Mouse (Mus musculus) cerebellum, adult 11 months (tissue): ENCODE results near the gene Sh3gl2.

ENCODE experiments used
- DNase-seq: peaks from one replicate; pipeline ENCODE4 v3.0.0; 2022

Gene Sh3gl2

DNA sequence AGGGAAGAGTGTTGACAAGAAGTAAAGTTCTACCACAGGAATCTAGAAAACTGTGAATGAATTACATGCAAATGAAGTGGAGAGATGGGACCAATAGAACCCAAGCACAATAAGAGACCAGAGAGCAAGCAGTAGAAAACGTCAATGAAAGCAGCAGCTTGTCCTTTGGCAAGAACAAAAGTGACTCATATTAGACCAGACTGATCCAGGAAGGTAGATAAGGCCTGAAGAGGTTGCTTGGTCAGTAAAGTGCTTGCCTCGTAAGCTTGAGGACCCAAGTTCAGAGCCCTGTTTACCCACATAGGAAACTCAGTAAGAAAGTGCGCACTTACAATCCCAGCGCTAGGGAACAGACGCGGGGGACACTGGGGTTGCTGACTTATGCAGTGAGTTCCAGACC is 215.5 kb downstream of the Sh3gl2 start:
- DNase-seq: no peak

DNA sequence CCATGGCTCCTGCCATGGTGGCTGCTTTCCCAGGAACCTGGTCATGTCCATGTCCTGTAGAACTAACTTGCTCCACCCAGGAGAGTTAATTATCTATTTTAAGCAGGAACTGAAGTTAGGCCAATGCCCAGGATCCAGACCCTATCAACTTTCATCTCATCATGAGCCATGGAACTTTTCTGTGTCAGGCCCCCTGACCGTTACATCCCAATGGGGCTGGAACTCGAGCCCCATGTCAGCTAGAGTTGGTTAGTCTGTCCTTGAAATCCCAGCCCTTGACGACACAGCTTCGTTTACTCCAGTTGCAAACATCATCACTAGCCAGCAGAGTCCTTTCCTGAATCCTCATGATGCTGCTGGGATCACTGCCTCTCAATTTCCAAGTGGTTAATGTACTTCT is 221.3 kb downstream of the Sh3gl2 start:
- DNase-seq: no peak

DNA sequence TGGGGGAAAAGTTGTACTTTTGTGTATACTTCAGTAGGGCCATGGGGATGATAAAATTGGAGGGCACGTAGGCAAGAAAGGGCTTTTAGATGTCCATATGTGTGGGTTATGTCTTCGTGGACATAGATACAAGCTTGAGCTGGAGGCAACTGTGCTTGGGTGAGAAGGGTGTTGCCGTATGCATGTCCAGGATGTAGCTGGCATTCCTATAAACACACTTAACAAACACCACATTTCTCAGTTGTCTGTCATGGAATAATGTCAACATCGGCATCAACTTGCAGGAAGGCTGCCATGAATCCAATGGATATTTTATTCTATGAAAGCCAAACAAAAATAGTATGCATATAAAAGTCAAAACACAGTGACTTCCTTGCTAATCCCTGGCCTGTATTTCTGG is 227.9 kb downstream of the Sh3gl2 start:
- no peak for DNase-seq

- no peak for DNase-seq
These were observed 229.8 kb downstream of the Sh3gl2 start for GRCm38 (mm10) chr4:85434734-85435133.

DNA sequence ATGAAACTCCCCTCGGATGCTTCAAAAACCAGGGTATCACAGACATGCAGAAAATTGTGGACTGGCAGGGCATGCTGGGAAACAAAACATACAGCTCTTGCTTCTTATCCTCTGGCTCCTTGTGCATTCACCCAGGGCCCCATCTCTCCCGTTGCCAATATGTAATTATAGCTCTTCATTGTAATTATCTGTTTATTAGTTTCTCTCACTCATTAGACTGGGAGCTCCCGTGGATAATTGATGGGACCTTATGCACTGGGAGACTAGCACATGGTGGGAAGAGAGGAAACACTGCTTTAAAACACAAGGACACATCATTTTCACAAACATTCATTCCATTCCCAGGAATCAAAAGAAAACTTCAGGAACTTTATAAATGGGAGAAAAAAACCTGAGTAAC is 233.9 kb downstream of the Sh3gl2 start:
- DNase-seq: no peak

GRCm38 (mm10) chr4:85483586-85483985 is 278.7 kb downstream of the Sh3gl2 start:
- no peak for DNase-seq

DNA sequence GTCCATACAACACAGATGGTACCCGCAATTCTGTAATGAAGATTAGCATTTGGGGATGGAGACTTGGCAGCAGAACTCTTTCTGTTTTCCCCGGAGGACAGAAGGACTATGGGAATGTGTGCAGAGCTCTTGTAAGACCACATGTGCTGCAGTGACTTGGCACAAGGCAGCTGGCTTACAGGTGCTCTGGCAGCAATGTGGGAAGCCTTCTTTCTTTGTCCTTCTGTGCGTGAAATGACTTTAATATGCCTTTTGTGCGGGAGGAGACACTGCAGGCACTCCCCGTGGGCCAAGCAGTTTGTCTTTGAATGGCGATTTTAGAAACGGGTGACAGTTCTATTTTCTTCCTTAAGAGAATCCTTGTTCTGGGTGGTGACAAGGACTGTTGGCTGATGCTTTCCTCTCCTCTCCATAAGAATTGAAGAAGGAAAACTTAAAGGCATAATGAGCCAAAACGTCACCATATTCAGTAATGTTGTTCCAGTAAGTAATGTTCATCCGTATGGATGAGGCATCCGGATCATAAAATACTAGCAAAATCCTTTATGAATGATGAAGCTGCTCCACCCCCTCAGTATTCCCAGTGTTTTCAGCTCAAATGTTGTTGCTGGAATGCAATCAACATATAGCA is 281.5 kb downstream of the Sh3gl2 start:
- no peak for DNase-seq

DNA sequence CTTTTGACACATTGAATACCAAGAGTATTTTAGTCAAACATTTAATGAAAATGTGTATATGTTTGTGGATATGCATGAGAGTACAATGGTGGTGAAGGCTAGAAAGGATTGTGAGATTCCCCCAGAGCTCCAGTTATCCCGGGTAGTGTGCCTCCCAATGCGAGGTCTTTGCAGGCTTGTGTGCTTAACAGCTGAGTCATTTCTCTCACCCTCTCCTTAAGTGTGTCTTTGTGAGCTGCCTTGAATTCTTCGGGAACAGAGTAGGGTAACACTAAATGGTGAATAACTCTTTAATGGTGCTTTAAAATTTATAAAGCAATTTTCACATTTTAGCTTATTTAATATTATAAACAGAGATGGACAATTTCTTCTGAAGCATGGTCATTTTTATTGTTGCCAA is 300.8 kb downstream of the Sh3gl2 start:
- no peak for DNase-seq

DNA sequence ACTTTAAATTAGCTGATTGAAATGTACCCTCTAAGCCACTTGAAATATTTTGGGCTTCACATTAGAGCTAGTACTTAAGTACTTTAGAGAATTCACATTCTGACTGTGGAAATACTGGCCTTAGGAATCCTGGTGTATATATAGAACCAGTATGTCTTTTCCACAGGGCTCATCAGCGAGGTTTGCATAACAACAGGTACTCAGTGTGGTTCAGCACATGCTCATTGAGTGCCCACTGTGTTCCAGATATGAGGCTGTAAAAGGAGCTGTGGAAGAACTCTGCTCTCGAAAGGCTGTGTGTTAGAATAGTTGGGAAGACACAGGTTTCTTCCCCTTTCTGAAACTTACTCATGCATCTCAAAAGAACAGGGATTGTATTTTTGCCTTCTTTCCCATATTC is 302.1 kb downstream of the Sh3gl2 start:
- no peak for DNase-seq

DNA sequence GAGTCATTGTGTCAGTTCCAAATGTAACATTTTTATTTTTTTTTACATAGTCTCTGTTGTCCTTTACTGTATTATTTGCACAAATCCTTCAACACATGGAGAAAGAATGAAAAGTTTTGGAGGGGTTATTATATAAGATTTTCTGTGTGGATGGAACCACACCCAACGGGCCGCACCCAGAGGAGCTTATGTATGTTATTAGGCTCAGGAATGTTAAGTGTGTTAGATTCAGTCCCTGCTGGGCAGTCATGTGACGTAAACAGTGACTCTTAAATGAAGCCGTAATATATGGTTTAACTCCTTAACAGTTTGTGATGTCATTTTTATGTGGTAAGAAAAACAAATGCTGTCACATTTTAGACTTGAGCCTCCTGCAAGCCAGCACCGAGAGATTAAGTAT is 302.6 kb downstream of the Sh3gl2 start:
- no peak for DNase-seq

- DNase-seq: no peak
These were observed 308.4 kb downstream of the Sh3gl2 start for GRCm38 (mm10) chr4:85513288-85513687.

- peak; percentile 11 for DNase-seq
These were observed 308.9 kb downstream of the Sh3gl2 start, which contains the start of gene Adamtsl1 for GRCm38 (mm10) chr4:85513792-85514191. Gene Adamtsl1, plus strand, starts transcription at chr4:85514172.

DNA sequence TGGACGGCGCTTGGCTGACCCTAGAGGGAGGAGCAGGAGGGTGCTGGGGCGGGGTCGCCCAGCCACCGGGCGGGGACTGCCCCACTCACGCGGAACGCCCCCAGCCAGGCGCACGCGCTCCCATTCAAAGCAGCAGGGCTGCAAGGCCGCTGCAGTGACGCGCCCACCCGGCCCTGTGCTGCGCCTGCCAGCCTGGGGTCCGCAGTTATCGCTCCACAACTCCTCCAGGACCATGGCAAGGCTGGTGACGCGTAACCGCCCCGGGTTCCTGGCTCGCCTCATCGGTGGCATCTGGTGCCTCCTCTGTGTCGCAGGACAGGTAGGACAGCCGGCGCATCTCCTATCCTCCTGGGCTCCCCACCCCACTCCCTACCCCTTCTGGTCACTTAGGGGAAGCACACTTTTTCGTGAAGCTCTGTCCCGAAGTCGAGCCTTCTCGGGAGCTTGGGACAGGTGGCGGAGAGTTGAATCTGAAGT is 309.3 kb downstream of the Sh3gl2 start:
- DNase-seq: peak; percentile 61

GRCm38 (mm10) chr4:85526966-85527566 is 322.1 kb downstream of the Sh3gl2 start:
- DNase-seq: no peak

DNA sequence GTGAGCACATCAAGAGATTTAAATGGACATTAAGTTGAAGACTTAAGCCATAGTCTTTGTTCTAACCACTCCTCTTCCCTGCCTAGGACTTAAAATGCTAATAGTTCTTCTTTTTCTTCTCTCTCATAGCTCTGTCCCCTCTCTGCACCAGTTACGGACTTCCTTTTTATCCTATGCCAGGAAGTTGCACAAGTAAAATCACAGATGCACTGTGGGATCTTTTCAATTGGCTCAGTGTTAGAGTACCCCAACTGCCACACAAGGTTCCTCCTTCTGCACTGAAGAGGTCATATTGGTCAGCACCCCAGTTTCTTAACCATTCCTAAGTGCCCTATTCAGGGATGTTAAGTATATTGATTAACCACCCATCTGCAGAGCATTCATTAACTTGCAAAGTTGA is 324.9 kb downstream of the Sh3gl2 start:
- DNase-seq: no peak

DNA sequence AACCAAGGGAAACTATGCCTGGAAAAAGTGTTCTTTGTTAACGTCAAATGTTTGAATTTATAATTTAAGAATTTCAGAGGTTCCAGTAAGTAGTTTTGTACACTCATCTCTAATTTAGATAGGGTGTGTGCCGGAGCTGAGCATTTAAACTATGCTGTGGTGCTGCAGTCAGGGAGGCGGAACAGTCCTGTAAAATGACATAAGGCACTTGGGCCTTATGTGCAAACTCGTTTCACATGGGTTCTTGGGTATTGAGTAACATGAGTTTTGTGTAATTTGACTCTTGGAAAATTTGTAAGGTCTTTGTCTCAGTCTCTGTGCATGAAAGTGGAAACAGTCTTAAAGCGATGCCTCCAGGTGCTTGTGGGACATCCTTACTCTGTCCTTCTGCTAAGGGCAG is 334.8 kb downstream of the Sh3gl2 start:
- no peak for DNase-seq

DNA sequence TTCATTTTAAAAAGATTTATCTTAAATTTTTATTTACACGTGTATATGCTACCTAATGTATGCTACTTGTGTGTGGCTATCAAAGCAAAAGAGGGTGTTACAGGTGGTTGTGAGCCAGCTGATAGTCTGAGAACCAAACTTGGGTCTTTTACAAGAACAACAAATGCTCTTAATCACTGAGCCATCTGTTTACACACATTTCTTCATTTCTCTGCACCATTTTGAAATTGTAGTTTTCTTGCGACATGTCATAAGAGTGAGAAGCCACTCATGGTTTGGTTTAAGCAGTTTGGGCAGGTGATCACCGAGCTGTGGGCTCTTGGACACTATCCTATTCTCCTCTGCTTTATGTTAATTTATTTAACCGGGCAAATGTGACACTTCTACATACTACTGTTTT is 338.3 kb downstream of the Sh3gl2 start:
- no peak for DNase-seq

DNA sequence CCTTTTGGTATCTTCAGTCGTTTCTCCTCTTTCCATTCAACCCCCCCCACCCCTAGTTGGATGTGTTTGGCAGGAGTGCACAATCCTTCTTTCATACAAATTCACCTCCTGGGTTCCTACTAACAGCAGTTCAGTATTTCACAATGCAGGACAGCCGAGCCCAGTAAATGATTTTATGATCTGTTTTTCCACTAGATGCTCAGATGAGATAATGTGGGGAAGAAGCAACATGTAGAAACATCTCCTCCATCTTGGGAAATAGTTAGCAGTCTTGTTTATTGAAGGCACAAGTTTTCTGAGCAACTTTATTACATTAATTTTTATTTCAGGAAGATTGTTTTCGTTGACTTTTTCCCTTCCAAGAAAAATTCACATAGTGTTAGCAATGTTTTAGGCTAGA is 349.8 kb downstream of the Sh3gl2 start:
- DNase-seq: no peak

DNA sequence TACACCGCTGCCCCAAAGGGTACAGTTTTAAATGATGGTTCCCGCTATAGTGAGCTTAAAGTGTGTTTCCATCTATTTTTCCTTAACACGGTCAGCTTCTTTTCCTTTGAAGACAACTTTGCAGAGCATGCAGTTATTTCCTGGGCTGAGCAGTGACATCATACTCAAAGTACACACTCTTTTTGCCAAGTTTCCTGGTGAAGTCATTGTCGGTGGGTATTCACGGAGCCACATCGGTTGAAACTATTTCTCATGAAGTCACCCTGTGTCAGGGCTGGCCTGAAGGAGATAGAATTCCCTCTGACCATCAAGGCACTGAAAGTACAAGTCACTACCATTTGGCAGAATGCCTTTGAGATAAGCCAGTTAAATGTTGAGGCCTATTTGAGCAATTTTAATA is 354.8 kb downstream of the Sh3gl2 start:
- DNase-seq: no peak

DNA sequence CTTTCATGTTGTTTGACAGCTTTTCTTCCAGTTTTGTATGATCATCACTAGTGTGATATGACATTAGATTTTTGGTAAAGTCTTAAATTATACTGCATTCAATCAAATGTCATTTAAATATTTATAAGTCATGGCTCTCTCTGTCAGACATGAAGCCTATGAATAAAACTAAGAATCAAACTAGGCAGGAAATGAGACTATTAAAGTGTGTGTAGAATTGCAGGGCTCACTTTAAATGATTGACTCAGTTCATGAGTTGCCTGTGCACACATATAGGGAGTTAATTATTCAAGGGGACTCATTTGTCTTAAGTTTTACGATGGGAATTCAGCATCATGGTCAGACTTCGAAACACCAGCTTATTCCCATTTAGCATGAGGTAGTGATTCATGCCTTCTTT is 380.5 kb downstream of the Sh3gl2 start:
- no peak for DNase-seq

- DNase-seq: no peak
These were observed 384.0 kb downstream of the Sh3gl2 start for GRCm38 (mm10) chr4:85588928-85589327.

DNA sequence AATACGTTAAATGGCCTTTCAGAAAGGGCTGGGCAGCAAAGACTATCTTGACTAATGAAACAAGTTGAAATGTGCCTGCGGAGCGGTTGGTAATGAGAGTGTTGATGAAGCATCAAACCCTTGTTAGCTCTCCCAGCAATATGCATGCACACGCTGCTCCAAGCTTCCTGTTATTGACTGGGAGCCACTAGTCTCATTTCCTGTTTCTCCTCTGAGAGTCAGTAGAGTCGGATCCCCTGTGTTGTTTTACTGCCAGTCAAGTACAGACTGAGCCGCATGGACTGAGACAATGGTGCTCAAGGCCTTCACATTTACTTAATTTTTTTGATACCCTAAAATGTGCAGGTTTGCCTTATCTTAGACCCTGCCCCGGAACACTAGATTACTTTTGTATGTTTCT is 386.1 kb downstream of the Sh3gl2 start:
- DNase-seq: no peak

DNA sequence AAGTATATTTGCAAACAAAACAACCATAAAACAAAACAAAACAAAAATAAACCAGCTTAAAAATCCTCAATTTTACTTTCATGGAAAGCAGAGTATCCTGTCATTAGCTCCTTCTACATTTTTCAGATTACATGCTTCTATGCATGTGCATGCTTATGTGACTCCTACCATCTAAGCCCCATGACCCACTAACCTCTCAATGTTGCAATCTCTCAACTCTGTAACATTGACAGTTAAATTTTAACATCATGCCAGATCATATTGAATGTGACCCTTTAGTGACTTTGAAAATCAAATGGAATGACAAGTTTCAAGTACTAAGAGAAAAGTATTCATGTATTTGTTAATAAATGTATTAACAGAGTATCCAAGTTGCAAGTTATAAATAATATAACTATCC is 389.2 kb downstream of the Sh3gl2 start:
- no peak for DNase-seq

GRCm38 (mm10) chr4:85613331-85613730 is 408.4 kb downstream of the Sh3gl2 start:
- DNase-seq: no peak

GRCm38 (mm10) chr4:85618746-85619145 is 413.8 kb downstream of the Sh3gl2 start:
- no peak for DNase-seq
